Mouse (Mus musculus): ENCODE measurements around the gene Olfr1491. TPM values are rescaled to one million over a fixed set of nuclear protein-coding genes. Genes with fewer than 3 reads are reported as not detected.

Olfr1491 gene
- total RNA-seq (2021): not detected

GRCm38 (mm10) chr19:13696968-13697367 is at the start of gene Olfr1491:
Olfr1491 (plus strand) TSS chr19:13697268.
- no peak for DNase-seq

GRCm38 (mm10) chr19:13650791-13651190 is 46.3 kb upstream of the Olfr1491 start, which contains the start of gene Olfr1490:
Olfr1490 (plus strand) TSS chr19:13651091.
- no peak for DNase-seq

- DNase-seq: no peak
Measured at GRCm38 (mm10) chr19:13722978-13723377, 25.9 kb downstream of the Olfr1491 start, which contains the start of gene Olfr1493-ps1. Olfr1493-ps1 (plus strand) TSS chr19:13723278.

GRCm38 (mm10) chr19:13739428-13739827 is 42.4 kb downstream of the Olfr1491 start, which contains the start of gene Olfr1494:
Olfr1494 (plus strand) TSS chr19:13739728.
- no peak for DNase-seq

GRCm38 (mm10) chr19:13749366-13749765 is 52.3 kb downstream of the Olfr1491 start:
- DNase-seq: no peak

Other genes with a start within 250 kb of the Olfr1491 start
- not detected for gene Olfr1472, start 241.2 kb upstream of the Olfr1491 start, total RNA-seq (2021)
- not detected for gene Olfr1474, start 227.7 kb upstream of the Olfr1491 start, total RNA-seq (2021)
- not detected for gene Olfr1475, start 217.1 kb upstream of the Olfr1491 start, total RNA-seq (2021)
- not detected for gene Olfr1477, start 196.7 kb upstream of the Olfr1491 start, total RNA-seq (2021)
- gene Olfr1480, start 169.4 kb upstream of the Olfr1491 start, total RNA-seq (2021): not detected
- gene Olfr1484, start 113.8 kb upstream of the Olfr1491 start, total RNA-seq (2021): not detected
- gene Olfr1487, start 79.9 kb upstream of the Olfr1491 start, total RNA-seq (2021): not detected
- gene Olfr1489, start 65.6 kb upstream of the Olfr1491 start, total RNA-seq (2021): not detected
- gene Olfr1490, start 46.2 kb upstream of the Olfr1491 start, total RNA-seq (2021): not detected
- gene Olfr1493-ps1, start 26.0 kb downstream of the Olfr1491 start, total RNA-seq (2021): not detected
- not detected for gene Olfr1494, start 42.5 kb downstream of the Olfr1491 start, total RNA-seq (2021)
- not detected for gene Olfr1495, start 67.3 kb downstream of the Olfr1491 start, total RNA-seq (2021)
- gene Olfr1496, start 80.6 kb downstream of the Olfr1491 start, total RNA-seq (2021): not detected
- not detected for gene Olfr1497, start 100.9 kb downstream of the Olfr1491 start, total RNA-seq (2021)
- not detected for gene Olfr1499, start 122.2 kb downstream of the Olfr1491 start, total RNA-seq (2021)
- gene Olfr1500, start 133.2 kb downstream of the Olfr1491 start, total RNA-seq (2021): not detected
- not detected for gene Olfr1501, start 153.4 kb downstream of the Olfr1491 start, total RNA-seq (2021)
- gene Olfr1502, start 164.5 kb downstream of the Olfr1491 start, total RNA-seq (2021): not detected
- gene Olfr1504, start 200.7 kb downstream of the Olfr1491 start, total RNA-seq (2021): not detected
- gene Olfr1505, start 216.3 kb downstream of the Olfr1491 start, total RNA-seq (2021): not detected